Mouse (Mus musculus): ENCODE results near the gene Wbp2nl.

GRCm38 (mm10) chr15:82340414-82341035 lies 41.8 kb downstream of the Wbp2nl start:
- no peak for TF ChIP-seq CTCF (IDR thresholded peaks at IDR 0.05)
- TF ChIP-seq POLR2A (IDR thresholded peaks at IDR 0.05; ENCODE audit: insufficient read depth, low read depth, low read length) = no peak
